Mouse (Mus musculus) MEL (cell line): ENCODE results near the gene Gm26620. TPM values are rescaled to one million over a fixed set of nuclear protein-coding genes. Genes with fewer than 3 reads are reported as not detected.

Source experiments
- DNase-seq: peaks from one replicate; pipeline ENCODE4 v3.0.0; 2011; ENCODE audit warnings: low read depth, low spot score
- H3K27ac ChIP-seq: 2 replicates; pipeline ENCODE4 v1.5.1; 2012; ENCODE audit warnings: low read depth, mild to moderate bottlenecking, control low read depth, low read length, moderate library complexity; ENCODE audit not compliant: control insufficient read depth
- H3K27me3 ChIP-seq, 2 experiments: fragments of 150-350 bp in 1 of 2; sonication (generic) in 1 of 2; 2 replicates each; pipeline ENCODE4 v1.6.1; 2012; ENCODE audit warnings: low read length in 2 of 2, mild to moderate bottlenecking in 2 of 2, improper control_type of control experiment in 1 of 2, moderate library complexity in 1 of 2; ENCODE audit not compliant: insufficient read depth in 2 of 2, control insufficient read depth in 1 of 2
- H3K36me3 ChIP-seq, 2 experiments: 2 replicates each; pipeline ENCODE4 v1.6.1; 2012 to 2014; ENCODE audit warnings: low read length in 2 of 2, improper control_type of control experiment in 1 of 2, inconsistent platforms in 1 of 2, mild to moderate bottlenecking in 1 of 2; ENCODE audit not compliant: insufficient read depth in 2 of 2, control insufficient read depth in 1 of 2
- H3K4me1 ChIP-seq, 2 experiments: fragments of 150-350 bp in 1 of 2; sonication (generic) in 1 of 2; 2 replicates each; pipeline ENCODE4 v1.6.1; 2012; ENCODE audit warnings: low read length in 2 of 2, improper control_type of control experiment in 1 of 2, mild to moderate bottlenecking in 1 of 2; ENCODE audit not compliant: insufficient read depth in 2 of 2, control insufficient read depth in 1 of 2
- H3K4me3 ChIP-seq, 2 experiments: fragments of 150-350 bp in 1 of 2; sonication (generic) in 1 of 2; 2 replicates each; pipeline ENCODE4 v1.5.1; 2012; ENCODE audit warnings: low read depth in 2 of 2, low read length in 2 of 2, mild to moderate bottlenecking in 2 of 2, moderate library complexity in 2 of 2, control low read depth in 1 of 2, improper control_type of control experiment in 1 of 2; ENCODE audit not compliant: control insufficient read depth in 1 of 2, insufficient read depth in 1 of 2
- H3K79me2 ChIP-seq: 2 replicates; pipeline ENCODE4 v1.6.1; 2012; ENCODE audit warnings: mild to moderate bottlenecking, low read length, moderate library complexity; ENCODE audit not compliant: control insufficient read depth, poor library complexity, insufficient read depth
- H3K9ac ChIP-seq: 2 replicates; pipeline ENCODE4 v1.6.1; 2012; ENCODE audit warnings: low read depth, mild to moderate bottlenecking, control low read depth, low read length, moderate library complexity; ENCODE audit not compliant: control insufficient read depth, poor library complexity, severe bottlenecking
- H3K9me3 ChIP-seq: fragments of 150-350 bp; sonication (generic); replicated peaks from 2 replicates; pipeline ENCODE4 v1.6.1; 2012; ENCODE audit warnings: mild to moderate bottlenecking, low read length, improper control_type of control experiment, moderate library complexity; ENCODE audit not compliant: insufficient read depth
- BHLHE40 ChIP-seq: IDR thresholded peaks from 2 replicates; pipeline ENCODE4 v1.6.1; 2012; ENCODE audit warnings: low read depth, mild to moderate bottlenecking, inconsistent platforms, low read length, improper control_type of control experiment, borderline replicate concordance
- CHD1 ChIP-seq: IDR thresholded peaks from 2 replicates; pipeline ENCODE4 v1.6.1; 2012; ENCODE audit warnings: low read depth, mild to moderate bottlenecking, inconsistent platforms, low read length, improper control_type of control experiment
- CHD2 ChIP-seq: IDR thresholded peaks from 2 replicates; pipeline ENCODE4 v1.6.1; 2011; ENCODE audit warnings: low read length, improper control_type of control experiment
- CTCF ChIP-seq, 3 experiments: IDR thresholded peaks in 2 of 3; conservative IDR thresholded peaks in 1 of 3; 2 replicates each; pipeline ENCODE4 v1.5.1; 2011 to 2012; ENCODE audit warnings: low read length in 3 of 3, low read depth in 2 of 3, mild to moderate bottlenecking in 2 of 3, improper control_type of control experiment in 1 of 3, inconsistent platforms in 1 of 3, mixed read lengths in 1 of 3, moderate library complexity in 1 of 3; ENCODE audit not compliant: control insufficient read depth in 1 of 3, insufficient read depth in 1 of 3, poor library complexity in 1 of 3, severe bottlenecking in 1 of 3
- E2F4 ChIP-seq: IDR thresholded peaks from 2 replicates; pipeline ENCODE4 v1.6.1; 2011; ENCODE audit warnings: low read depth, low read length, improper control_type of control experiment, borderline replicate concordance
- EP300 ChIP-seq, 2 experiments: IDR thresholded peaks; 2 replicates each; pipeline ENCODE4 v1.6.1; 2011; ENCODE audit warnings: improper control_type of control experiment in 2 of 2, low read length in 2 of 2, low read depth in 1 of 2, mild to moderate bottlenecking in 1 of 2
- ETS1 ChIP-seq: IDR thresholded peaks from 2 replicates; pipeline ENCODE4 v1.6.1; 2012; ENCODE audit warnings: low read depth, mild to moderate bottlenecking, inconsistent platforms, low read length, improper control_type of control experiment, moderate library complexity
- GATA1 ChIP-seq: IDR thresholded peaks from 2 replicates; pipeline ENCODE4 v1.6.1; 2011; ENCODE audit warnings: low read depth, low read length, improper control_type of control experiment
- JUND ChIP-seq: IDR thresholded peaks from 2 replicates; pipeline ENCODE4 v1.6.1; 2011; ENCODE audit warnings: low read depth, mild to moderate bottlenecking, improper control_type of control experiment, low read length
- KAT2A ChIP-seq: conservative IDR thresholded peaks from 2 replicates; pipeline ENCODE4 v1.6.1; 2012; ENCODE audit warnings: low read depth, low read length, improper control_type of control experiment, inconsistent platforms
- MAFK ChIP-seq: IDR thresholded peaks from 2 replicates; pipeline ENCODE4 v1.6.1; 2011; ENCODE audit warnings: low read depth, mild to moderate bottlenecking, low read length, improper control_type of control experiment, borderline replicate concordance
- MAX ChIP-seq: IDR thresholded peaks from 2 replicates; pipeline ENCODE4 v1.6.1; 2011; ENCODE audit warnings: low read length, improper control_type of control experiment
- MEF2A ChIP-seq: IDR thresholded peaks from 2 replicates; pipeline ENCODE4 v1.6.1; 2014; ENCODE audit warnings: low read depth, mild to moderate bottlenecking, inconsistent platforms, low read length, improper control_type of control experiment; ENCODE audit not compliant: poor library complexity, insufficient replicate concordance, severe bottlenecking; ENCODE audit errors: extremely low read depth
- MXI1 ChIP-seq: IDR thresholded peaks from 2 replicates; pipeline ENCODE4 v1.6.1; 2011; ENCODE audit warnings: mild to moderate bottlenecking, low read depth, low read length, improper control_type of control experiment
- MYC ChIP-seq: IDR thresholded peaks from 2 replicates; pipeline ENCODE4 v1.6.1; 2011; ENCODE audit warnings: low read depth, mild to moderate bottlenecking, low read length, improper control_type of control experiment, moderate library complexity
- POLR2AphosphoS2 ChIP-seq: IDR thresholded peaks from 2 replicates; pipeline ENCODE4 v1.6.1; 2011; ENCODE audit warnings: low read length, improper control_type of control experiment
- RAD21 ChIP-seq: IDR thresholded peaks from 2 replicates; pipeline ENCODE4 v1.6.1; 2011; ENCODE audit warnings: mild to moderate bottlenecking, low read depth, low read length, improper control_type of control experiment
- RCOR1 ChIP-seq: IDR thresholded peaks from 2 replicates; pipeline ENCODE4 v1.6.1; 2012; ENCODE audit warnings: low read depth, mild to moderate bottlenecking, inconsistent platforms, low read length, improper control_type of control experiment
- SMC3 ChIP-seq: IDR thresholded peaks from 2 replicates; pipeline ENCODE4 v1.6.1; 2011; ENCODE audit warnings: low read depth, low read length, improper control_type of control experiment
- TBP ChIP-seq: IDR thresholded peaks from 2 replicates; pipeline ENCODE4 v1.8.0; 2011; ENCODE audit warnings: low read depth, low read length, improper control_type of control experiment
- TCF12 ChIP-seq: IDR thresholded peaks from 2 replicates; pipeline ENCODE4 v1.6.1; 2014; ENCODE audit warnings: low read depth, mild to moderate bottlenecking, inconsistent platforms, low read length, improper control_type of control experiment, moderate library complexity
- USF1 ChIP-seq: IDR thresholded peaks from 2 replicates; pipeline ENCODE4 v1.6.1; 2014; ENCODE audit warnings: low read depth, mild to moderate bottlenecking, inconsistent platforms, low read length, improper control_type of control experiment, moderate library complexity
- USF2 ChIP-seq, 2 experiments: IDR thresholded peaks; 2 replicates each; pipeline ENCODE4 v1.6.1; 2011 to 2012; ENCODE audit warnings: improper control_type of control experiment in 2 of 2, low read length in 2 of 2, borderline replicate concordance in 1 of 2, inconsistent platforms in 1 of 2, low read depth in 1 of 2, mild to moderate bottlenecking in 1 of 2; ENCODE audit not compliant: insufficient read depth in 1 of 2
- ZC3H11A ChIP-seq: IDR thresholded peaks from 2 replicates; pipeline ENCODE4 v1.6.1; 2012; ENCODE audit warnings: low read depth, mild to moderate bottlenecking, inconsistent platforms, low read length, improper control_type of control experiment
- ZKSCAN1 ChIP-seq: IDR thresholded peaks from 2 replicates; pipeline ENCODE4 v1.6.1; 2012; ENCODE audit warnings: low read depth, mild to moderate bottlenecking, inconsistent platforms, low read length, improper control_type of control experiment, moderate library complexity
- ZNF384 ChIP-seq: IDR thresholded peaks from 2 replicates; pipeline ENCODE4 v1.6.1; 2012; ENCODE audit warnings: low read depth, mild to moderate bottlenecking, inconsistent platforms, low read length, improper control_type of control experiment
- polyA plus RNA-seq, 2 experiments: library from polyadenylated mRNA; stranded (reverse) in 1 of 2; unstranded in 1 of 2; fragments of >175 nt in 1 of 2; fragments of >200 nt in 1 of 2; gene quantifications; 2 replicates each; pipeline versions ENCODE4 v1.2.1 to v1.2.4; 2012; ENCODE audit warnings: low replicate concordance in 2 of 2, low read depth in 1 of 2; ENCODE audit not compliant: insufficient read length in 2 of 2, insufficient read depth in 1 of 2, missing spikeins in 1 of 2
- total RNA-seq: library from RNA; depleted of rRNA; stranded (reverse); fragments of 300-350 nt; gene quantifications from 2 replicates; pipeline ENCODE4 v1.2.3, GENCODE M21; 2012

Gene Gm26620
- total and polyA plus RNA-seq, 3 experiments, result 1.0 to 5.5 TPM; not detected in 1

DNA sequence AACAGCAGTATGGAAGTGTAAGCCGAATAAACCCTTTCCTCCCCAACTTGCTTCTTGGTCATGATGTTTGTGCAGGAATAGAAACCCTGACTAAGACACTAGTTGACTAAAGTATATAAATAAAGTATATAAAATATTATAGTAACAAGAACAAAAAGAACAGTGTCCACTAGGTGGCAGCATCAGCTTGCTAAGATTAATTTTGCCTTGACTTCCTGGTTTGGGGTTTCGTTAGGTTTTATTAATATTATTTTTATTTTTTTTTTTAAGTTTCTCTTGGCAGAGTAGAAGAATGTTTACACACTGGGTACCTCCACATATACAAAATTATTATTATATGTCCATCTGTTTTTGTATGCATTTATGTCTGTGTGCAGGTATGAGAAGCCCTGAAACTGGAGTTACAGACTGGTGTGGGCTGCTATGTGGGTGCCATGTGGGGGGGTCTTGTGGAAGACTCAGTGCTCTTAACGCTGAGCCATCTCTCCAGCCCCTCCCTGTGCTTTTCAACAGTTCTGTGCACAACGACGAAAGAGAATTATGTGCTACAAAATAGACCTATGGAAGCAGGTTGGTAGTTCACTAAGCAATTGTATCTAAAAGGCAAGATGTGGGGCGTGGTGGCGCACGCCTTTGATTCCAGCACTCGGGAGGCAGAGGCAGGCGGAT is 16.1 kb downstream of the Gm26620 start (continued):
- no peak for TF ChIP-seq EP300 (IDR thresholded peaks at IDR 0.05; ENCODE audit: low read depth in 1 of 2, low read length in 2 of 2)
- TF ChIP-seq RCOR1, result no peak
- TF ChIP-seq, all 39 proteins: peak for 11

DNA sequence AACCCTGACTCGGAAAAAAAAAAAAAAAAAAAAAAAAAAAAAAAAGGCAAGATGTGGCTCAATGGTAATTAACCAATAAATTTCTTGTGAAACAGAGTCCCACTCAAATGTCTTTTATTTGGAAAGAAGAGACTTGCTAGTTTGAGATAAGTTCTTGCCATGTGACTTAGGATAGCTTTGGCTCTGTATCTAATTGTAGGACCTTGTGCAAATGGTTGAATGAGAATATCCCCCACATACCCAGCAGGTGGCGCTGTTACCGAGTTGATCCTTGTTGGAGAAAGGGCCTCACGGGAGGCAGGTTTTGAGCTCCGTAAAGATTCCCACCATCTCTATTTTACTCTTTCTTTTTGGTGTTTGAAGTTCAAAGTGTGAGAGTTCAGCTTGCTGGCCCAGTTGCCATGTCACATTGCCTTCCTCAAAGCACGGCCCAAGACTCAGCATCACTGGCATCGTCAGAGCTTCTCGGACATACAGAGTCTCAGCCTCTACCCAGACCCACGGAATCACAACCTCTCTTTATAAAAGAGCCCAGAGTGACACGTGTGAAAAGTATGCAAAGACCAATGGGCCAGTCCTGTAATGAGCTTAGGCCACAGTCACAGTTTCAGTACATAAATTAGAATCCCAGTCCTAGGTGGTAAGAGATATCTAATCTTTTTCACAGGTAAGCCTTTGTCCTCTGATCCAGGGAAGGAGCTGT is 16.8 kb downstream of the Gm26620 start:
- peak overlapping the region; percentile 38 to 52; a peak in 3 of 4 replicates for H3K4me3 ChIP-seq

DNA sequence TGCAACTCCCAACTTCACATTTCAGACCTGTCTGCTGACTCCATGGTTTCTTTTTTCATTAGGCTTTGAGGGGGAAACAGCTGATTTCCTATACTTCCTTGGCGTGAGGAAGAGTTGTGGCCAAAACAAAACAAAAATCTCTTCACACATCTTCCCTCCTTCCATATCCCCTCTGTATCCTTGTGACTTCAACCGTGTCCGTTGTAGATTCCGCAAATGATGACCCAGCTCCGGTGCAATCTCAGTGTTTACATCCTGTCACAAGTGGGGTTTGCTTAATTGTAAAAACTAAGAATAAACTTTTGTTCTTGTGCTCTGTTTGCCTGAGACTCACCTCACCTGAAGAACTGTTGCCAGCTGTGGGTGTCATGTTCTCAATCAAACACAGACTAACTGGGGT is 18.6 kb downstream of the Gm26620 start:
- no peak for TF ChIP-seq BHLHE40
- Histone ChIP-seq H3K27ac (no peak overlapping the region), H3K4me1 (peaks cover 3 to 4% of the 10 kb centered on the region in 2 experiments; a peak in 2 of 4 replicates), H3K9ac (no peak overlapping the region), H3K9me3 (no peaks in the 10 kb centered on the region), H3K27me3 (peaks cover 0 to 2% of the 10 kb centered on the region in 2 experiments; a peak in 1 of 4 replicates), H3K4me3 (no peak overlapping the region), H3K36me3 (no peaks in the 10 kb centered on the region; a peak in 1 of 4 replicates), H3K79me2 (no peaks in the 10 kb centered on the region)
- DNase-seq, result no peak

More for the DNA sequence above, 16.8 kb downstream of the Gm26620 start:
- Histone ChIP-seq H3K27me3 (peaks cover 0 to 2% of the 10 kb centered on the region in 2 experiments; a peak in 1 of 4 replicates), H3K36me3 (peaks cover 0 to 9% of the 10 kb centered on the region in 2 experiments; a peak in 2 of 4 replicates), H3K79me2 (no peaks in the 10 kb centered on the region), H3K9ac (no peak overlapping the region; the same call in 1 of the 2 replicates), H3K9me3 (no peaks in the 10 kb centered on the region), H3K27ac (peak overlapping the region; percentile 18; the same call in 1 of the 2 replicates), H3K4me1 (peaks cover 11 to 18% of the 10 kb centered on the region in 2 experiments)
- TF ChIP-seq E2F4, result no peak
- no peak for TF ChIP-seq MAFK
- no peak for TF ChIP-seq ZKSCAN1
- TF ChIP-seq CHD1, result no peak
- TF ChIP-seq BHLHE40, result peak; percentile 38
- TF ChIP-seq KAT2A, result no peak
- TF ChIP-seq USF2 (IDR thresholded peaks at IDR 0.05; ENCODE audit: borderline replicate concordance in 1 of 2, insufficient read depth in 1 of 2, low read depth in 1 of 2, low read length in 2 of 2), result peak in 1 of 2 experiments; percentile 55; a peak in 1 of 4 replicates
- TF ChIP-seq RAD21, result peak; percentile 91
- no peak for TF ChIP-seq CHD2
- TF ChIP-seq ETS1, result no peak
- TF ChIP-seq MAX, result peak; percentile 85
- peak; percentile 87 for TF ChIP-seq USF1
- peak; percentile 42 for TF ChIP-seq GATA1
- 0 out of 2 replicates have a peak, but pooled peaks have one; percentile 53 for TF ChIP-seq JUND
- TF ChIP-seq ZNF384, result peak; percentile 82
- peak; percentile 83 for TF ChIP-seq MXI1
- TF ChIP-seq ZC3H11A, result peak; percentile 95
- no peak for TF ChIP-seq POLR2AphosphoS2
- peak; percentile 90 for TF ChIP-seq MYC
- TF ChIP-seq SMC3, result peak; percentile 99
- TF ChIP-seq TCF12, result 0 out of 2 replicates have a peak, but pooled peaks have one; percentile 19
- TF ChIP-seq CTCF (IDR thresholded peaks at IDR 0.05 in 2 of 3, conservative IDR thresholded peaks at IDR 0.05 in 1 of 3; ENCODE audit: control insufficient read depth in 1 of 3, insufficient read depth in 1 of 3, low read depth in 2 of 3, low read length in 3 of 3, poor library complexity in 1 of 3, severe bottlenecking in 1 of 3), result peak; percentile 84 to 99 (median 88)
- TF ChIP-seq MEF2A, result no peak
- TF ChIP-seq TBP, result 0 out of 2 replicates have a peak, but pooled peaks have one; percentile 13
- peak; percentile 93 for DNase-seq
